Mouse (Mus musculus) hindbrain, embryonic 13.5 days (tissue): ENCODE measurements around the gene Tmem176b. TPM values are rescaled to one million over a fixed set of nuclear protein-coding genes. Genes with fewer than 3 reads are reported as not detected.

Experiments used
- polyA plus RNA-seq: library from polyadenylated mRNA; unstranded; fragments of >200 nt; fragmentation: Nextera tagmentation; extraction: Ambion mirVana; gene quantifications from 2 replicates; pipeline ENCODE4 v1.2.1, GENCODE M21; 2015

Tmem176b gene
- polyA plus RNA-seq, 1 experiment from 2014 or later: 118 TPM

Other genes with a start within 250 kb of the Tmem176b start
- 39.3 and 41.8 TPM in 2 replicates for gene Repin1, start 247.6 kb downstream of the Tmem176b start, polyA plus RNA-seq
- not detected in 2 replicates for gene Gm44965, start 247.6 kb downstream of the Tmem176b start, polyA plus RNA-seq
- 14.7 and 15.0 TPM in 2 replicates for gene Zfp775, start 239.4 kb downstream of the Tmem176b start, polyA plus RNA-seq
- gene AI854703, start 214.7 kb downstream of the Tmem176b start, polyA plus RNA-seq: 13.1 and 13.2 TPM in 2 replicates
- 0.47 and 0.85 TPM in 2 replicates for gene Gimap8, start 194.3 kb downstream of the Tmem176b start, polyA plus RNA-seq
- 2.9 and 3.6 TPM in 2 replicates for gene Gimap9, start 165.4 kb downstream of the Tmem176b start, polyA plus RNA-seq
- gene Gimap4, start 156.9 kb downstream of the Tmem176b start, polyA plus RNA-seq: 1.7 and 2.2 TPM in 2 replicates
- 7.8 and 8.8 TPM in 2 replicates for gene Gimap6, start 133.3 kb downstream of the Tmem176b start, polyA plus RNA-seq
- gene Gm28053, start 122.9 kb downstream of the Tmem176b start, polyA plus RNA-seq: 0.79 TPM in 1 of 2 replicates, not detected in the other
- gene Gimap7, start 122.9 kb downstream of the Tmem176b start, polyA plus RNA-seq: not detected in 2 replicates
- gene Gimap1, start 102.4 kb downstream of the Tmem176b start, polyA plus RNA-seq: 5.9 and 7.3 TPM in 2 replicates
- 1.8 and 1.9 TPM in 2 replicates for gene Gimap5, start 95.3 kb downstream of the Tmem176b start, polyA plus RNA-seq
- gene Gimap3, start 70.6 kb downstream of the Tmem176b start, polyA plus RNA-seq: not detected in 2 replicates
- gene Tmem176a, start 577 bp downstream of the Tmem176b start, polyA plus RNA-seq: 19.0 and 19.9 TPM in 2 replicates
- not detected in 2 replicates for gene Aoc1, start 31.4 kb upstream of the Tmem176b start, polyA plus RNA-seq
- gene 1600015I10Rik, start 88.4 kb upstream of the Tmem176b start, polyA plus RNA-seq: not detected in 2 replicates
- gene Doxl2, start 133.5 kb upstream of the Tmem176b start, polyA plus RNA-seq: not detected in 2 replicates
- not detected in 2 replicates for gene Svs1, start 145.4 kb upstream of the Tmem176b start, polyA plus RNA-seq
- gene Gpnmb, start 195.1 kb upstream of the Tmem176b start, polyA plus RNA-seq: 0.12 and 0.16 TPM in 2 replicates
- 60.7 and 73.6 TPM in 2 replicates for gene Malsu1, start 232.3 kb upstream of the Tmem176b start, polyA plus RNA-seq